Mouse (Mus musculus): ENCODE data around the gene Tiam1.

The Tiam1 gene

DNA sequence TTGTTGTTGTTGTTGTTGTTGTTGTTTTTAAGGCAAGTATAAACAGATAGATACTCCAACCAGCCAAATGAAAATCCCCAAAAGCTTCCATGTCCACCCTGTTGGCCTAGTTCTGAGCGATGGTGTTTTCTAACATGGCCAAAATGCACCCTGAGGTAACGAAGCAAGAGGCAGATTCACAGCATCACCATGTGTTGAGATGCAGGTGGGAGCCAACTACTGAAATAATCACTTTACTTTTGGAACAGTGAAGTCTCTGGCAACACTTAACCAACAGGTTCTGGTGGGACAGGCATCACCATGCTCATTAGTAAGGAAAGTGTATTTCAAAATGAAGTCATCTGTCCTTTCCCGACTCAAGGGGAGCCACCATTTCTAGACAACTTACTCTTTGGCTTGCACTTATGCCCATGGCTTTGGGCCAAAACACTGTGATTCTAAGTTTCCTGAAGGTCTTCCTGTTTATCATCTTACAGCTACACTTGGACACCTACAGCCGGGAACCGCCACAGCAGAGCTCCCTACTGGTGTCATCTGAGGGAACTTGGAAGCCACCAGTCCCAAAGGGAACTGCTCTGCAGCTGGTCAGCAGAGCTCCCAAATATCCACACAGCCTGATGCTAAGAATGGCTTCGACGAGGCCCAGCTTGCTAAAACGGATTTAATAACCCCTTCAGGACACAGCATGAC lies 230.7 kb downstream of the Tiam1 start:
- no peak for DNase-seq (ENCODE audit: low spot score)

- DNase-seq (ENCODE audit: low spot score), result no peak
Observed at GRCm38 (mm10) chr16:89909393-89910068, 234.0 kb downstream of the Tiam1 start.

DNA sequence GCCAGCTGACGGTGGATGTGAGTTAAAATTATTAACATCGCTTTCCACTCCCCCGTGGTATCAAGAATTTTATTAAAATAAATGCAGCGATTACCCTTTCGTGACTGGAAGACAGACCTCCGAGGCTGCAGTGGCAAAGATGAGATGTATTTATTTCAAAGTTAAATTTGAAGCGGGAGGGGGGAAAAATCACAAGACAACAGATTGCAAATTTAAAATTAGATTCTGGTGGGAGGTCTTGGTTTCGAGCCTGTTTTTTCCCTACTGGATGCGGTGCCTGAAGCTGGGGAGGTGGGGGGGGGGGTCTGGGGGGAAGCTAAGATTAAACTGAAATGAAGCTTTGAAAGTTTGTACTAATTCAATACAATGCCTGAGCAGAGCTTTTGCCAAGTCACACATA lies 235.9 kb downstream of the Tiam1 start:
- no peak for DNase-seq (ENCODE audit: low spot score)

DNA sequence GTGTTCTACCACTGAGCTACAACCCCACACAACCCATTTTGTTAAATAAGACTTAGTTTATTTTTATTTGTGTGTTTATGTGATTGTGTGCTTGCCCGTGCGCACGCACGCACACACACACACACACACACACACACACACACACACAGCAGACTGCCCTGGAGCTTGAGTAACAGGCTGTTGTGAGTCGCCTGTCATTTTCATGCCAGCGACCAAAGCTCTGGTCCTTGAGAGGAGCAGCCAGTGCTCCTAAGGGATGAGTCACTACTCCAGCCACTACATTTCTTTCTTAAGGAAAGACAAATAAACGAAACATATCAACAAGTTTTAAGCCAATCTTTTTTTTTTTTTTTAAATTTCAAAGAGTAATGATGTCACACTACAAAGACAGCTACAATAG lies 236.7 kb downstream of the Tiam1 start:
- DNase-seq (ENCODE audit: low spot score), result no peak

GRCm38 (mm10) chr16:89905730-89906305 lies 237.8 kb downstream of the Tiam1 start:
- DNase-seq (ENCODE audit: low spot score), result no peak

GRCm38 (mm10) chr16:89904121-89904520 lies 239.4 kb downstream of the Tiam1 start:
- no peak for DNase-seq (ENCODE audit: low spot score)

GRCm38 (mm10) chr16:89902578-89903304 lies 240.8 kb downstream of the Tiam1 start:
- DNase-seq (ENCODE audit: low spot score), result no peak

DNA sequence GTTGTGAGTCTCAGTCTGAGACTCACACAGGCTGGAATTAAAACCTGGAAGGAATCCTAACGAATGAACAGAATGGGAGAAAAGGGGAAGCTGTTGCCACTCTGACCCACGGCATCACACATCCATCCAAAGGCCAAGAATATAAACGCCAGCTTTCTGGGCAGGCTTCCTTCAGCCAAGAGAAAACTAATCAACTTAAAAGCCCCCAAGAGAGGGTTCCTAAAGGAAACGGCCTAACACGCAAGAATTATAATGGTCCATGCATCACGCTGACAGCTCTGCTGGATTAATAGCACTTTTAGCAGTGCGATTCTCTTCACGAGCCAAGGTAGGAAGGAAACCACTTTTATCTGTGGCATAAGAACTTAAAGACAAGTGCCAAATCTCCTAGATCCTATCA lies 242.9 kb downstream of the Tiam1 start:
- DNase-seq (ENCODE audit: low spot score), result no peak

GRCm38 (mm10) chr16:89899192-89899591 lies 244.4 kb downstream of the Tiam1 start:
- no peak for DNase-seq (ENCODE audit: low spot score)

- DNase-seq (ENCODE audit: low spot score), result no peak
Observed at GRCm38 (mm10) chr16:89898299-89898625, 245.3 kb downstream of the Tiam1 start.

DNA sequence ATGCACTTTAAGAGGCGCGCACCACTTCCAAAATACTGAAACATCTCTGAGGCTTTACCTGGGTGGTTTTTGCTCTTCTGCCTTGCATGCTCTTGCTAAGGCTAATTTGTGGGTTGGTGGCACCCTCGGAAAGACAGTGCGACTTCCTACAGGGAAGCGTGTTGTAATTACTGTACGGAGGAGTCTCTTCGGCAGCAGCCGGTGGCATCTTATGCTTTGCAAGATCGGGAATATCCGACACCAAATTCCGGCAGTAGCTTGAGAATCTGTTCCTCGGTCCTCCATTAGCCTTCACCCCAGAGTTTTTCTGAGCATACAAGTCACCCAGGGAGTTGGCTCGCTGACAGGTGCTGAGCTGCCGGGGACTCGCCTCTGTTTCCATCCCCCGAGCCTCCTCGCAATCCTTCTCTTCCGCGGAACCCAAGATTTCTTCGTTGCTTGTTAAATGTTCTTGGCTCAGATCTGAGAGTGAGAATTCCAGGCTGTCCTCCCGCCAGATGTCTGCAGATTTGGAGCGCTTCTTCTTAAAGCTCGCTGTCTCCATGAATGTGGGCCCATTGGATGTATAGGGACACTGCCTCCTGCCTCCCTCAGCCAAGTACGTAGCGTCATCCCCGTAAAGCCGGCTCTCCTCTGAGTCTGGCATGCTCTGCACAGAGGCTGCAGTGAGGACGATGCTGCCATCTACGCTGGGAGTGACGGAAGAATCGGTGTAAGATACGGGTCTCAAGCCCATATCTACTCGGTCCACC lies 245.8 kb downstream of the Tiam1 start:
- DNase-seq (ENCODE audit: low spot score), result no peak

GRCm38 (mm10) chr16:89896885-89897546 lies 246.6 kb downstream of the Tiam1 start:
- no peak for DNase-seq (ENCODE audit: low spot score)

DNA sequence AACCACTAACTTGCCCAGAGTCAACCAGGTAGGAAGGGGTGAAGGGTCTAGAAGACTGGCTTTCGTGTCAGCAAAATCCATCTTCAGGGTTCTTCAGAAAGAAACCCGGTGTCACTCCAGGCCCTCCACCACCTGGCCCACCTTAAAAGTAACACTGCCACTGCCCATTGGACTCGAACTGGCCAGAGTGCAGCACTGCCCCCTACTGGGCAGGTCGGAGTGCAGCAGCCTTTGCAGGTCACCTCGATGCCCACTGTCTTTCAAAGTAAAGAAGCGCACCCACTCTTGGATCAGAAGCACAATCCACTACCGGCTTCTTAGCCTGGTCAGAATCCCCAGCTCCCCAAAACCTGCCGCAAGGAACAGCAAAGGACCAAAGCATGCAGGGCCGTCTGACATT lies 247.2 kb downstream of the Tiam1 start:
- DNase-seq (ENCODE audit: low spot score), result no peak

DNA sequence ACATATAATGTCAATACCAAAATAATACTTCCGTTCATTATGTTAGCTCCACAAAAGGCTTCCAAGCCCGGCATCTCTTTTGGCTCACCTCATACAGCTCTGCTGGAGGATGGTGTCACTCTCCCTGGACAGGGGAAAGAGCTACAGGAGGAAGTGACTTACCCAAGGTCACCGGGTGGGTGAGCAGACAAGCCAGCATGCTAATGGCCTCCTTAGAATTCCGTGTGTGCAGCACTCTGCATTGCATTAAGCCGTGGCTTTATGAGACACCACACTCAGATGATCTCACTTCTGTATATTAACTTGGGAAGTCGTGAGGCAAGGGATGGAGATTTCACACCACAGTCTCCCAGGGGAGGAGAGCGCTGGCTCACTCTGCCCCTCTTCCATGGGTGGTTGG lies 248.3 kb downstream of the Tiam1 start:
- no peak for DNase-seq (ENCODE audit: low spot score)

GRCm38 (mm10) chr16:89894816-89895215 lies 248.8 kb downstream of the Tiam1 start:
- DNase-seq (ENCODE audit: low spot score), result no peak

- DNase-seq (ENCODE audit: low spot score), result no peak
Observed at GRCm38 (mm10) chr16:89890515-89891189, 252.9 kb downstream of the Tiam1 start.

GRCm38 (mm10) chr16:89889890-89890462 lies 253.6 kb downstream of the Tiam1 start:
- DNase-seq (ENCODE audit: low spot score), result no peak

DNA sequence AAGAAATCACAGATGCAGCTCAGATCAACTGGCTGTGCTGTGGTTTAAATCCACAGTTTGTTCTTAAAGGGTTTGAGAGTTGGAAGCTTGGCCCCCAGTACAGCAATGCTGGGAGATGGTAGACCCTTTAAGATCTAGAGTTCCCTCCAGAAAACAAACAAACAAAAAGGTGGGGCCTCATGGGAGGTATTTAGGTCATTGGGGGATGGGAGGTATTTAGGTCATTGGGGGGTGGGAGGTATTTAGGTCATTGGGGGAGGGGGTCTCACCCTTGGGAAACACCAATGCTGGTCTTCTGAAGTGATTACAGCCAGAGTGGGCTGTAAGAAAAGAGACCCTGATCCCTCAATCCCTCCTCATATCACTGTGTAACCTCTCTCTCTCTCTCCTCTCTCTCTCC lies 257.0 kb downstream of the Tiam1 start:
- no peak for DNase-seq (ENCODE audit: low spot score)

- no peak for DNase-seq (ENCODE audit: low spot score)
Observed at GRCm38 (mm10) chr16:89885661-89886060, 257.9 kb downstream of the Tiam1 start.

- no peak for DNase-seq (ENCODE audit: low spot score)
Observed at GRCm38 (mm10) chr16:89883897-89884296, 259.7 kb downstream of the Tiam1 start.

All from ovary, postnatal 14 days (tissue).